Mouse (Mus musculus) liver, embryonic 15.5 days (tissue): ENCODE measurements around the gene Nxnl1. TPM values are rescaled to one million over a fixed set of nuclear protein-coding genes. Genes with fewer than 3 reads are reported as not detected.

Source experiments
- ATAC-seq: fragments of 200-750 bp; cut with Nextera tagmentation; 2 replicates; pipeline ENCODE4 v1.8.0; 2017; ENCODE audit warnings: moderate number of reproducible peaks, mild to moderate bottlenecking, moderate library complexity; ENCODE audit not compliant: insufficient read depth
- H3K27ac ChIP-seq: fragments of 300-500 bp; sonication (generic); replicated peaks from 2 replicates; pipeline ENCODE4 v1.5.1; 2015; ENCODE audit warnings: mild to moderate bottlenecking, inconsistent platforms
- H3K27me3 ChIP-seq: fragments of 300-500 bp; sonication (generic); 2 replicates; pipeline ENCODE4 v1.6.1; 2015; ENCODE audit warnings: mild to moderate bottlenecking, inconsistent platforms
- H3K36me3 ChIP-seq: fragments of 300-500 bp; sonication (generic); replicated peaks from 2 replicates; pipeline ENCODE4 v1.6.1; 2015; ENCODE audit warnings: moderate library complexity, mild to moderate bottlenecking, inconsistent platforms
- H3K4me1 ChIP-seq: fragments of 300-500 bp; sonication (generic); replicated peaks from 2 replicates; pipeline ENCODE4 v1.6.1; 2015; ENCODE audit warnings: inconsistent platforms
- H3K4me2 ChIP-seq: fragments of 300-500 bp; sonication (generic); 2 replicates; pipeline ENCODE4 v1.6.1; 2015; ENCODE audit warnings: moderate library complexity, mild to moderate bottlenecking, inconsistent platforms
- H3K4me3 ChIP-seq: fragments of 300-500 bp; sonication (generic); replicated peaks from 2 replicates; pipeline ENCODE4 v1.5.1; 2015; ENCODE audit warnings: mild to moderate bottlenecking, inconsistent platforms
- H3K9ac ChIP-seq: fragments of 300-500 bp; sonication (generic); 2 replicates; pipeline ENCODE4 v1.6.1; 2015; ENCODE audit warnings: moderate library complexity, mild to moderate bottlenecking, inconsistent platforms
- H3K9me3 ChIP-seq: fragments of 300-500 bp; sonication (generic); replicated peaks from 2 replicates; pipeline ENCODE4 v1.6.1; 2016; ENCODE audit warnings: inconsistent platforms
- WGBS: fragments of 180-500 bp; shearing (Covaris S2); methylation state at CpG from one replicate; pipeline ENCODE4 v1.1.7; 2015; ENCODE audit warnings: mixed read lengths; ENCODE audit not compliant: insufficient replicate concordance; 5-methylcytosine and 5-hydroxymethylcytosine counted together
- polyA plus RNA-seq: library from polyadenylated mRNA; unstranded; fragments of >200 nt; fragmentation: Nextera tagmentation; extraction: Ambion mirVana; gene quantifications from 2 replicates; pipeline ENCODE4 v1.2.1, GENCODE M21; 2015

The Nxnl1 gene
- polyA plus RNA-seq, 1 experiment from 2014 or later, result not detected

DNA sequence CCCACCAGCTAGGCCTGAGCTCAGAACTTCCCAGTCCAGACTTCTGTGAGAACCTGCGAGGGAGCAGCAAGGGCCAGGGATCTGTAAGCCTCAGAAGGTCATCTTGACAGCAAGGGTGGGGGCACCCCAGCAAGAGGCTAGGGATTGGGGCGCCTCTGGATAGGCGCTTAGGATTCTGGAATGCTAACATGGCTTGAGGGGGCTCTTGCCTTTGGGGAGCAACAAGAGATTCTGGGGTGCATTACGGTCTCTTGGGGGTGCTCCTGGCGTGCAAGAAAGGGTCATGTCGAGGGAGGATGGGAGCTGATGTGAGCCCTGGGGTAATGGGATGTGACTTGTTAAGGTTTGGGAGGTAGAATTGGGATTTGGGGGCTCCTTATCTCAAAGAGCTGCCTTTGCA is 2.5 kb upstream of the Nxnl1 start:
- no peak for ATAC-seq
- H3K36me3 ChIP-seq, result no peaks in the 10 kb centered on the region
- H3K27ac ChIP-seq, result no peak overlapping the region
- H3K4me2 ChIP-seq, result peak overlapping the region; percentile 73
- no peak overlapping the region for H3K9ac ChIP-seq
- peaks cover 31% of the 10 kb centered on the region for H3K4me1 ChIP-seq
- no peaks in the 10 kb centered on the region; the same call in 1 of the 2 replicates for H3K9me3 ChIP-seq
- H3K27me3 ChIP-seq, result peaks cover 50% of the 10 kb centered on the region
- 47% methylated on average over 6 of the region's 6 CpGs for WGBS
- H3K4me3 ChIP-seq, result peak overlapping the region; percentile 57; the same call in 1 of the 2 replicates

- peak within 1 kb of the TSS; percentile 30; the same call in 1 of the 2 replicates for H3K9ac ChIP-seq
- ATAC-seq, result no peak
These were observed 2.1 kb upstream of the Nxnl1 start, which contains the start of gene Slc27a1 for GRCm38 (mm10) chr8:71568387-71568937. Slc27a1 (plus strand) TSS chr8:71568882.

GRCm38 (mm10) chr8:71567587-71567986 is 1.2 kb upstream of the Nxnl1 start:
- Histone ChIP-seq H3K27ac (no peak overlapping the region), H3K27me3 (peaks cover 57% of the 10 kb centered on the region), H3K9ac (no peak overlapping the region), H3K4me3 (no peak overlapping the region), H3K36me3 (no peaks in the 10 kb centered on the region), H3K4me2 (no peak overlapping the region), H3K4me1 (peaks cover 37% of the 10 kb centered on the region), H3K9me3 (no peaks in the 10 kb centered on the region; the same call in 1 of the 2 replicates)
- 54% methylated on average over 7 of the region's 7 CpGs for WGBS
- ATAC-seq, result no peak

More at GRCm38 (mm10) chr8:71568387-71568937, 2.1 kb upstream of the Nxnl1 start, which contains the start of gene Slc27a1:
- peak within 1 kb of the TSS; percentile 73 for H3K4me2 ChIP-seq
- H3K27ac ChIP-seq, result 0 out of 2 replicates have a peak within 1 kb of the TSS, but pooled peaks have one; percentile 29
- H3K9me3 ChIP-seq, result no peaks in the 10 kb centered on the region; the same call in 1 of the 2 replicates
- H3K4me3 ChIP-seq, result peak within 1 kb of the TSS; percentile 57
- WGBS, result 28% methylated on average over 13 of the region's 13 CpGs
- H3K4me1 ChIP-seq, result peaks cover 31% of the 10 kb centered on the region
- no peaks in the 10 kb centered on the region for H3K36me3 ChIP-seq
- H3K27me3 ChIP-seq, result peaks cover 50% of the 10 kb centered on the region

- H3K27me3 ChIP-seq, result peaks cover 61% of the 10 kb centered on the region
- H3K4me2 ChIP-seq, result no peak overlapping the region
- peaks cover 36% of the 10 kb centered on the region for H3K4me1 ChIP-seq
- no peak for ATAC-seq
- H3K9ac ChIP-seq, result no peak overlapping the region
- H3K4me3 ChIP-seq, result no peak overlapping the region
- no peak overlapping the region for H3K27ac ChIP-seq
- WGBS, result 80% methylated on average over 4 of the region's 4 CpGs
- no peaks in the 10 kb centered on the region; the same call in 1 of the 2 replicates for H3K9me3 ChIP-seq
- H3K36me3 ChIP-seq, result no peaks in the 10 kb centered on the region
These were observed 2.4 kb downstream of the Nxnl1 start for GRCm38 (mm10) chr8:71563992-71564391.

- H3K4me2 ChIP-seq, result peak overlapping the region; percentile 48
- H3K4me1 ChIP-seq, result peaks cover 40% of the 10 kb centered on the region
- no peaks in the 10 kb centered on the region for H3K36me3 ChIP-seq
- peaks cover 61% of the 10 kb centered on the region for H3K27me3 ChIP-seq
- no peak overlapping the region for H3K27ac ChIP-seq
- peak overlapping the region; percentile 18; the same call in 1 of the 2 replicates for H3K4me3 ChIP-seq
- no peaks in the 10 kb centered on the region; the same call in 1 of the 2 replicates for H3K9me3 ChIP-seq
- WGBS, result under 1% methylated on average over 33 of the region's 33 CpGs
- ATAC-seq, result no peak
- H3K9ac ChIP-seq, result no peak overlapping the region
These were observed 3.6 kb downstream of the Nxnl1 start for GRCm38 (mm10) chr8:71562751-71563150.

DNA sequence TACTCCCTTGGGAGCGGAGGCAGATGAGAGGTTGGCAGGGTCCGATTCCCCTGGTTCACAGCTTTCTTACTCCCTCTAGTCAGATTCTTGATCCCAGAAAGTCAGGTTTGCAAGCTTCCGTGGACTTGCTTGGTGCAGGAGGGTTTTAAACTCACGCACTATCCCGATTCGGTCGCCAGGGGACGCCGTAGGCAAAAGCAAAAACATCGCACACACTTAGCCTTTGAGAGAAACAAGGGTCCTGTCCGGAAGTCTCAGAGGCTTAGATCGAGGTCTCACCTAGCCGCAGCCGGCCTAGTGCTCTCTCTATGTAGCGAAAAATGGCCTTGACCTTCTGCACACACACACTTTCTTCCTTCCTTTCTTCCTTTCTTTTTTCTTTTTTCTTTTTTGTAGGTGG is 5.0 kb downstream of the Nxnl1 start:
- ATAC-seq, result no peak
- H3K9me3 ChIP-seq, result no peaks in the 10 kb centered on the region; the same call in 1 of the 2 replicates
- H3K36me3 ChIP-seq, result no peaks in the 10 kb centered on the region
- no peak overlapping the region for H3K27ac ChIP-seq
- H3K9ac ChIP-seq, result no peak overlapping the region
- 4% methylated on average over 15 of the region's 15 CpGs for WGBS
- no peak overlapping the region for H3K4me3 ChIP-seq
- H3K27me3 ChIP-seq, result peaks cover 65% of the 10 kb centered on the region
- no peak overlapping the region; the same call in 1 of the 2 replicates for H3K4me2 ChIP-seq
- peaks cover 41% of the 10 kb centered on the region for H3K4me1 ChIP-seq

DNA sequence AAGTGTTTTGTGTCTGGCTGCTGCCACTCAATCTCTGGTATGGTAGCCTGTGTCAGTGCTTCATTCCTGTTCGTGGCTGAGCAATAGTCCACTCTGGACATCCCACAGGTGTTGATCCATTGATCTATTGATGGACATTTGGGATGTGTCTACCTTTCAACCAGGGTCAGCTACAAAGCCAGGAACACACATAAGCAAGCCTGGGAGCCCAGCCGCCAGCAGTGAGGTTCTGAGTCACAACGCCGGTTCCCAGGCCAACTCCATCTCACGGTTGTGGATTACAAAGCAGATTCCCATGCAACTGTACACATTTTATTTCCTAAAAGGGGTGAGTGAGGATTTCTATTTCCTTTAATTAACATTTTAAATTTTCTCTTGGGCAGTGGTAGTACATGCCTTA is 5.6 kb downstream of the Nxnl1 start:
- Histone ChIP-seq H3K9me3 (no peaks in the 10 kb centered on the region; the same call in 1 of the 2 replicates), H3K36me3 (no peaks in the 10 kb centered on the region), H3K27me3 (peaks cover 65% of the 10 kb centered on the region), H3K9ac (no peak overlapping the region), H3K4me3 (no peak overlapping the region), H3K4me1 (peaks cover 41% of the 10 kb centered on the region), H3K4me2 (no peak overlapping the region), H3K27ac (no peak overlapping the region)
- no peak for ATAC-seq
- WGBS, result 82% methylated on average over 5 of the region's 5 CpGs

- Histone ChIP-seq H3K27ac (no peak overlapping the region), H3K9me3 (no peaks in the 10 kb centered on the region; the same call in 1 of the 2 replicates), H3K27me3 (peaks cover 65% of the 10 kb centered on the region), H3K36me3 (no peaks in the 10 kb centered on the region), H3K9ac (no peak overlapping the region), H3K4me2 (no peak overlapping the region), H3K4me1 (peaks cover 41% of the 10 kb centered on the region), H3K4me3 (no peak overlapping the region)
- WGBS, result 30% methylated on average over 3 of the region's 3 CpGs
- no peak for ATAC-seq
These were observed 6.3 kb downstream of the Nxnl1 start for GRCm38 (mm10) chr8:71560071-71560470.

- Histone ChIP-seq H3K27me3 (peaks cover 65% of the 10 kb centered on the region), H3K9me3 (no peaks in the 10 kb centered on the region; the same call in 1 of the 2 replicates), H3K9ac (no peak overlapping the region), H3K4me2 (peak overlapping the region; percentile 82), H3K4me3 (peak overlapping the region; percentile 54), H3K36me3 (no peaks in the 10 kb centered on the region), H3K27ac (no peak overlapping the region), H3K4me1 (peaks cover 50% of the 10 kb centered on the region)
- peak; percentile 74 for ATAC-seq
- 3% methylated on average over 24 of the region's 24 CpGs for WGBS
These were observed 7.3 kb downstream of the Nxnl1 start for GRCm38 (mm10) chr8:71558958-71559690.

DNA sequence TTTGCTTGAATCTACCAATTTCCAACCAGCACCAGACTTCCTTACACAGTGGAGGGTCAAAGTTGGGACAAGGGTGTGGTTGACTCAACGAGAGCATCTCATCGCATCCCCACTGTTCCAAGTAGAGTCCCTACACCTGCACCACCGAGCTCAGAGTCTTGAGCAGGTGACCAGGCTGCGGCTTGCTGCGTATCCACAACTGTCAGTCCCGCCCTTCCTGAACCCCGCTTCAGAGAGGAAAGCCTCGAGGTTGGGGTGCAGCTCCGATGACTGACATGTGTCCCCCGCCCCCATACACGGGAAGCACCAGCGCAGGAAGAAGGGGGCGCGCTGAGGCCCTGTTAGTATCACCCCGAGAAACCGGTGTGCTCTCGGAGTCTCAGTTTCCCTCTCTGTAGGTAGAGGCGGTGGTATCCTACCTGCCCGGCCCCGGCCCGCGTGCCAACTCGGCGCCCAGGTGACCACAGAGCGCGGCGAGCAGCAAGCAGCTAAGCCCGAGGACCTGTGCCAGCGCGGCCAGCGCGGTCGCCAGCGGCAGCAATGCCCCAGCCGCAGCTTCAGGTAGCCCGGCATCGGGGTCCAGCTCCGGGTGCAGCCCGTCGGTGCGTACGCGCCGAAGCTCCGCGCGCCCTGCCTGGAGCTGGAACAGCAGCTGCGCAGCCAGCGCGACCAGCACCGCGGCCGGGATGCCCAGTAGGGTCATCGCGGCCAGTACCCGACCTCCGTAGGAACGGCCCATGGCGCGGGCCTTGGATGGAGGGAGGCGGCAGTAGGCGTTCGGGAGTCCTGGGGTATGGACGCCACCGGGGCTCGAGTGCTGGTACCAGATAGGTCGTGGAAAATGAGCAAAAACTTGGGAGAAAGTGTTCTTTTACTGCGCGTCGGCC is 8.1 kb downstream of the Nxnl1 start, which contains the start of gene Tmem221:
TSS of gene Tmem221 (minus strand) at position 801 of the 887 bp plus-strand sequence.
- Histone ChIP-seq H3K27me3 (peaks cover 65% of the 10 kb centered on the region), H3K4me1 (peaks cover 50% of the 10 kb centered on the region), H3K9me3 (no peaks in the 10 kb centered on the region), H3K9ac (peak within 1 kb of the TSS; percentile 39; the same call in 1 of the 2 replicates), H3K36me3 (no peaks in the 10 kb centered on the region), H3K4me3 (peak within 1 kb of the TSS; percentile 54), H3K27ac (no peak within 1 kb of the TSS), H3K4me2 (peak within 1 kb of the TSS; percentile 82)
- 4% methylated on average over 70 of the region's 70 CpGs for WGBS
- peak; percentile 17; the same call in 1 of the 2 replicates for ATAC-seq
